Mouse (Mus musculus) liver, adult 2 months (tissue): ENCODE measurements around the gene Unc13a.

Experiments
- CTCF ChIP-seq: fragments of 200-500 bp; IDR thresholded peaks from 2 replicates; pipeline ENCODE4 v1.5.1; 2011; ENCODE audit warnings: low read depth, low read length, control low read depth
- POLR2A ChIP-seq: fragments of 200-500 bp; IDR thresholded peaks from 2 replicates; pipeline ENCODE4 v1.6.1; 2011; ENCODE audit warnings: low read length, control low read depth; ENCODE audit not compliant: insufficient read depth; ENCODE audit errors: extremely low read depth

- TF ChIP-seq CTCF: no peak
- TF ChIP-seq POLR2A: no peak
Measured at GRCm38 (mm10) chr8:71619786-71620185, 51.8 kb downstream of the Unc13a start.
